Mouse (Mus musculus) cerebellum, postnatal 36 days (tissue): Measurements from ENCODE around the gene Nup85.

Source experiments
- DNase-seq, 2 experiments: peaks; one replicate each; pipeline ENCODE4 v3.0.0; 2021 to 2022; ENCODE audit warnings: mixed read lengths in 2 of 2

Gene Nup85

DNA sequence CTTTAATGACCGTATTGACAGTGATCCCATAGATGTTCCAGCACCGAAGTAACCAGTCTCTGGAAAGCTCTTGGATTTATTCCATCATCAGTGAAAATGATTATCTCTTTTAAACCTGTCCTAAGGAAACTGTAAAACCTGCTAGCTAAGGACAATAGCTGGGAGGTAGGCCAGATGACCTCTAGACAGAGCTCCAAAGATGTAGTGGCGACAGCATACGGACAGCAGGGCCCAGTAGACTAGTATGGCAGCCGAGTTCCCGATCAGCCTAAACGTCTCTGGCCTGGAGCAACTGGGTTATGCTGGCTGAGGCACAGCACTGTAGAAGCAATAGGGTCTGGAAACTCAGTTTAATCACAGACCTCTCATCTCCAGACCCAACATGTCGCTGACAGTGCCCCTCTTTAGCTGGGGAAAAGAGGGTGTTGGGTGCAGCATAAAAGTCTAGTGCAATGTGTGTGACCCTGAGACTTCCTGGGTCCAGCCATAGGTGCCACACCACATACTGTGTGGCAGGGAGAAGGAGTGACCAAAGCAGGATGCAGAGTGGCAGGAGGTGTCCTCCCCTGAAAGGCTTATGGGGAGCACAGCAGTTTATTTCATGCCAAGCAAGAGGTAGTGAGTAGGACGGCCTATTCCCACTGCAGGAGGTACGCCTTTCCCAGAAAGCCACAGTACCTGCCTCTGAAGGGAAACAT lies 20.3 kb downstream of the Nup85 start:
- no peak for DNase-seq

DNA sequence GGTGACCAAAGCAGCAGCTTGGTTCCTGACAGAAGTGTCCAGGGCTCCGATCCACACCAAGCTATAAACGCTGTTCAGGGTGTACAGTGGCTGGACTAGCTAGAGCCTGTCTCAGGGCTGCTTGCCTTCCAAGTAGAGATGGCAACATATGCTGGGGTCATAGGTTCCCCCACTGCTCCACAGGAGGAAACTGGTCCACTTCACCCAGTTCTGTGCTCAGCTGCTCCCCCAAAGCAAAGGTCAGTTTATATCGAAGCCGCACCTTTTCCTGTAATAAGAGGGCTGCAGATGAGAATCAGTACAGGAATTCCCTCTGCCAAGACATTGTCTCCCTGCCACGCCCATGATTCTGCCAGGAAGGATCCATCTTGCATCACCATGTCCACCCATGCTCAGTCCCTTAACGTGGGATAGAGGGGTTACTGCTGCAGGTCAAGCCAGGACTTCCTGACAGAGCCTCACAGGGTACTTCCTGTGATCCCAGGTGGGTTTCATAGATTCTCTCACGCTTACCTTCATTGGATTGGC lies 21.4 kb downstream of the Nup85 start:
- DNase-seq, result no peak

DNA sequence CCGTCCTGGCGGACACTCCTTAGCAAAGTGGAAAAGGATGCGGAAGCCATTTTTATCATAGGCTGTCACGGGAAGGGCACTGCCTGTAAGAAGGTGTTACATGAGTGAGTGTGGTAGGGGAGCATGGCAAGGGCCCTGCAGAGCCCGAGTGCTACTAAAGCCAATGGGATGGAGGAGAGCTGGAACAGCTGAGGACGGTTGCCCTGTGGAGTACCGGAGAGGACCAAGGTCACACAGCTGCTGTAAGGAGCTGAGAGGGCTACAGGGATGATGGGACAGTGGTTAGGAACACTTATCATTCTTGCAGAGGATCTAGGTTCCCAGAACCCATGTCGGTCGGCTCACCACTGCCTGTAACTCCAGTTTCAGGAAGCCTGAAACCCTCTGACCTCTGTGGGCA lies 22.2 kb downstream of the Nup85 start:
- DNase-seq, result no peak

DNA sequence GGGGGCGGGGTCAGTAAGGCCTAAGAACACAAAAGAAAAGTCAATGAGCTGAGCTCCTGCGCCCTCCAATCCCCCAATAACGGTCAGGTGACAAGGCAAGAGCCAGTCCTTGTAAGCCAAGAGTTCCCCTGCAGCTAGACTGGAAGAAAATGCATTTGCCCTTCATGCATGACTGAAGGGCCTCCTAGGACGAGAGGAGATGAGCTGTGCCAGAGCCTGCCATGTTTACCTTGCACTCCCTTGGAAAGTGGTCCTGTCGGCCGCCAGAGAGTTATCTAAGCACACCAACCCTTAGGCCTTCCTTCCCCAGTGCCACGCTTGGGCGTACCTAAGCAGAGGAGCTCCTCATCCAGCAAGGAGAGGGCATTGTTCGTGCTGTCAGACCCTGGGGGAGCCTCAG lies 23.8 kb downstream of the Nup85 start:
- no peak for DNase-seq

DNA sequence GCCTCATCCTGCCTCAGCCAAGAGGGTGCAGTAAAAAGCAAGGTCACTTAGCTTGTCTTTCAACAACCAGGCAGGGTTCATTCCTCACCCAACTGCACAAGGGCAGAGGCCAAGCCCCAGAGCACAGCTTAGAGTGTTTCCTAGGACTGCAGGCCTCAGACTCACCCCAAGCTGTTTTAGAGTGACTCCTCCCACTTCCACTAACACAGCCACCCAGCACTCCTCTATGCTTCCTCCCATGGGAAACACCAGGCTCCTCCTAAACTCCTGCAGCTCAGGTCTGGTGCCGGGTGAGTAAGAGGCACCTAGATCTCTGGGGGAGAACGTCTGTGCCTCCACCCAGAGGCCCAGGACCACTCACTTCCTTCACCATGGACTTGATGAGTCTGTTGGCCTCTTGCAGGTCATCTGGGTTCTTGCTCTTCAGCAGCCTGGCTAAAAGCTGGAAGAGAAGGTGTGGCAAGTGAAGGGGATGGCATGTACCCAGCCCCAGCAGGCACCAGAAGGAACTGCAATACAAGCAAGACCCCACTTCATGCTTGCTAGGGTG lies 26.4 kb downstream of the Nup85 start:
- DNase-seq, result no peak

DNA sequence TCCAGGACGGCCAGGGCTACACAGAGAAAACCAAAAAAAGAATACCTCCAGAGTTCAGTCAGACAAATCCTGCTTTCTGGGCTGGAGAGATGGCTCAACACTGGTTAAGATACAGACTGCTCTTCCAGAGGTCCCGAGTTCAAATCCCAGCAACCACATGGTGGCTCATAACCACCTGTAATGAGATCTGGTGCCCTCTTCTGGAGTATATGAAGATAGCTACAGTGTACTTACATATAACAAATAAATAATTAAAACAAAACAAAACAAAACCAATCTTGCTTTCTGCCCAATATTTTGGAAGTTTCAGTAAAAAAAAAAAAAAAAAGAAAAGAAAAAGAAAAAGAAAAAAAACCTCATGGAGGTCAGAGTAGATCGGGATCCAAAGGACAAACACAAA lies 31.0 kb downstream of the Nup85 start:
- no peak for DNase-seq

DNA sequence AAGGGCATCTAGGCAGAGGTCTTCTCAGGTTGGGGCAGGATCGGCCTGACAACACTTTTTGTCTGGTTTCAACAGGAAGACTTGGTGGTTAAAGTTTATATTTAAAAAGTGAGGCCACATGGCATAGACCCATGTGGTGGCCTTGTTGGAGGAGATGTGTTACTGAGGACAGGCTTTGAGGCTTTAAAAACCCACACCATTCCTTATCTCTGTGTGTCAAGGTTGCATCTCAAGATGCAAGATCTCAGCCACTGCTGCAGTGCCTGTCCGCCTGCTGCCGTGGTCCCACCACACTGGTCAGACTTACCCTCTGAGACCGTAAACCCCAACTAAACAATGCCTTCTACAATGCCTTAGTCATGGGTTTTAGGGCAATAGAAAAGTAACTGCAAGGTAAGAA lies 34.1 kb downstream of the Nup85 start:
- DNase-seq, result no peak

DNA sequence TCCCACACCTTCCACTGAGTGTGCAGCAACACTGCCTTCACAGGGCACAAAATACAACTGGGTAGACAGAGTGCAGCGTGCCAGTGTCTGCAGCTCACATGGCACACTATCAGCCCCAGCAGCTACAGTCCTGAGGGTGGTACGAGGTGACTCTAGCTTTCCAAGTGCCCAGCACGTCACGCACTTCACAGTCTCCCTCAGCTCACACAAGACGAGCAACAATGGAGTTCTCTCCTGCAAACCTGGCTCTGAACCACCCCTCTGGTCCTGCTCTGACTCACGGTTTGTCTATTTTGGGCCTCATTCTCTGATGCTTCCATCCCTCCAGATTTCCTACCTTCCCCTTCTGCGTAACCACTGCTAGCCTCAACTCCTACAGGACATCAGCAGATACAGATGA lies 35.5 kb downstream of the Nup85 start:
- DNase-seq, result no peak

DNA sequence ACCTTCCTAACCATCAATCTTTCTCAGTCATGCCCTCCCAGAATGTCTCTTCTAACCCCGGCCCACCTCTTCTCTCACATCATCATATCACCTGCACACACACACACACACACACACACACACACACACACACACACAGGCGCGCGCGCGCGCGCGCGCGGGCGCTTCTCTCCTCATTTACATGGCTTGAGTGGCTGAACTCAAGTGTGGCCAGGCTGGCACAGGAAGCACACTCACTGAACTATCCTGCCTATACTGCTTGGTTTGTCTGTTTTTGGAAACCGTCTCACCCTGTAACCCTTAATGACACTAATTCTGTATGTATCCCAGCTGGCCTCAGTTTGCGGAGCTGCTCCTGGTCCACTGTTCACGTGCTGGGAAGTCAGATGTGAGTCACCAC lies 36.5 kb downstream of the Nup85 start:
- no peak for DNase-seq

DNA sequence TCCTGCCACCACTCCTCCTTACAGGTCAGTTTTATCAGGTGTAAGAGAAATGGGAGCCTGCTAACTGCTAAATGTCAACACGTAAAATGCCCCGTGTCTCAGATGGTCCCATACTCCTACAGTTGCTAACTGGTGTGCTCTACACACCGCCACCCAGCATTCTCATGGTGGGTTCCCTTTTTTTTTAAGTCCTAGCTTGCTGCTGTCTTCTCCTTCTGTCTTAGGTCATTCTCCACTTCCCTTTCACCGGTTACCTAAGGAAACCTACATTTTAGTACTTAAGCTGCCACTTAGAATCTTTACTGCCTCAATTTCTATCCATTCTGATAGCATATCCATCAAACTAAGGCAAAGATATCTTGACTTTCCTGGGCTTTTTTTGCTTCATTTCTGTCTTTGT lies 36.9 kb downstream of the Nup85 start:
- DNase-seq, result no peak

DNA sequence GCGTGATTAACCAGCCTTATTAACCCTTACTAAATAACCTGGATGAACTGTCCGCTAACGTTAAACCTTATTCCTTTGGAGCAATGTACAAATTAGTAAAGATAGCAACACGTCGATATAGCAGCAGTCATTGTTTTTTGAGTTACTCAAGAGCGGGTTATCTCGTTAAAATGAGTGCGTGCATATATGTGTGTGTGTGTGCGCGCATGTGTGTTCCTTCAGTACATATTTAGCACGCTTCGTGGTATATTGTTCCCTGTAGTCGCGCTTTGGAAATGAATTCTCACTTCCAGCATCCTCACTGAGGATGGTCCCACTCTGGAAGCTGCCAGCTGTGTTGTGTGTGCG lies 38.9 kb downstream of the Nup85 start:
- DNase-seq, result no peak

DNA sequence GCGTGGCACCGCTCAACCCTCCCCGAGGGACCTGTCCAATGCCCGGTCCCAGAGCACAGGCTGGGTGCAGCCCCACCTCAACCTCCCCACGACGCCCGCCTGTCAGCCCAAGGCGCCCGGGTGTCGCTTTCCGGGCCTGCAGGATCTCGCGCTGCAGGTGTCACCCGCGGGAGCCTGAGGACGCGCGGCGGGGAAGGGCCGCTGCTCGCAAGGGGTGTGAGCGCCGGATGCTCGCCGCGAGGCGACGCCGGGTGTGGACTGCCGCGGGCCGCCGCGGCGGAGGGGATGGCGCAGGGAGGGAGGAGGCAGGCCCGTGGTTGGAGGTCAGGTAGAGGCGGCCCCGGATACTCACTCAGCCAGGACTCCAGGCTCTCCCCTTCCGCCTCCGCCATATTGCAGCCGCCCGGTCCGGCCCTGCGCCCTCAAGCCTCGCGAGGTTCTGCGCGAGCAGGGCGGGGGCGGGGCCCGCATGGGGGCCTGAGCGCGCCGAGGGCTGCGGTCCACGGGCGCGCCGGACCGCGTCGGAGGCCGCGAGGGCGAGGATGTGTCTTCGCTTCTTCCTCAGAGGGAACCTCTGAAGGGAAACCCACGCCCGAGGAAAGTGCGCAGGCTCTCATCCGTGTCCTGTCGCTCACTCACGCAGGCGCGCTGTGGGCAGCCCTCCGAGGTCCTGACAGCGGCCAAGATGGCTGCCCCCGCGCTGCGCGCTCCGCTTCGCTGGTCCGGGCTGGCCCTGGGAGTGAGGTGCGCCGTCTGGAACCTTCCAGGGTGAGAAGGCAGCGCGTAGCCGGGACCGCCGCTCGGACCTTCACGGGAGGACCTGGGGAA lies 39.5 kb downstream of the Nup85 start, which contains the start of the genes Mrps7 and Gga3:
Gene Mrps7, plus strand, starts transcription at position 450 of the 828 bp plus-strand sequence.
Gene Gga3, minus strand, starts transcription at position 576 of the 828 bp plus-strand sequence.
- peak; percentile 85 to 92 for DNase-seq

DNA sequence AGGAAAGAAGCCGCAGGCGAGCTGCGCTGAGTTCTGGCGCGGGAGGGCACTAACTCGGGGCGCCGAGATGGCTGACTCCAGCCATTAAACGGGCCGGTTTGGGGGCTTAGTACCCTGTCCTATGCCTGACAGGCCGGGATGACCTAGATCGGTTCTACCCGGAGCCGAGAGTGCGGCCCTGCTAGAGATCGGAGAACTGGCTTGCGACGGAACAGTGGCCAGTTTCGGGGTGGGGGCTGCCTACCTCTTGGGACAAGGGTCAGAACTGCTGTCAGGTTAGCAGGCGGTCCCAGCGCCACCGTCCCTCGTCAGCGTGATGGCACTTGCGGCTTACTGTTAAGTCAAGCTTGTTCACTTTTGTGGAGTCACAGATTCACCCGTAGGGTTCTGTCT lies 40.1 kb downstream of the Nup85 start:
- DNase-seq, result no peak

DNA sequence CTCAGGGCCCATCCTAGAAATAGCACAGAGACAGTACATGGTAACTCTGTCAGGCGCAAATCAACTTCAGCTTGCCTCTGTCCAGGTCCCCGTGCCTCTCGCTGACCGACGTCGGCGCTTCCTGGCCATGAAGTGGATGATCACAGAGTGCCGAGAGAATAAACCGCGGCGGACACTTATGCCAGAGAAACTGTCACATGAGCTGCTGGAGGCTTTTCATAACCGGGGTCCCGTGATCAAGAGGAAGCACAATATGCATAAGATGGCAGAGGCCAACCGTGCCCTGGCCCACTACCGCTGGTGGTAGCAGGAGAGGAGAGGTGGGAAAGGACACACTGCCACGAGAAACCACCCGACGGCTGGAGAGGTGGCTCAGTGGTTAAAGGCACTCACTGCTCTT lies 42.5 kb downstream of the Nup85 start:
- no peak for DNase-seq

DNA sequence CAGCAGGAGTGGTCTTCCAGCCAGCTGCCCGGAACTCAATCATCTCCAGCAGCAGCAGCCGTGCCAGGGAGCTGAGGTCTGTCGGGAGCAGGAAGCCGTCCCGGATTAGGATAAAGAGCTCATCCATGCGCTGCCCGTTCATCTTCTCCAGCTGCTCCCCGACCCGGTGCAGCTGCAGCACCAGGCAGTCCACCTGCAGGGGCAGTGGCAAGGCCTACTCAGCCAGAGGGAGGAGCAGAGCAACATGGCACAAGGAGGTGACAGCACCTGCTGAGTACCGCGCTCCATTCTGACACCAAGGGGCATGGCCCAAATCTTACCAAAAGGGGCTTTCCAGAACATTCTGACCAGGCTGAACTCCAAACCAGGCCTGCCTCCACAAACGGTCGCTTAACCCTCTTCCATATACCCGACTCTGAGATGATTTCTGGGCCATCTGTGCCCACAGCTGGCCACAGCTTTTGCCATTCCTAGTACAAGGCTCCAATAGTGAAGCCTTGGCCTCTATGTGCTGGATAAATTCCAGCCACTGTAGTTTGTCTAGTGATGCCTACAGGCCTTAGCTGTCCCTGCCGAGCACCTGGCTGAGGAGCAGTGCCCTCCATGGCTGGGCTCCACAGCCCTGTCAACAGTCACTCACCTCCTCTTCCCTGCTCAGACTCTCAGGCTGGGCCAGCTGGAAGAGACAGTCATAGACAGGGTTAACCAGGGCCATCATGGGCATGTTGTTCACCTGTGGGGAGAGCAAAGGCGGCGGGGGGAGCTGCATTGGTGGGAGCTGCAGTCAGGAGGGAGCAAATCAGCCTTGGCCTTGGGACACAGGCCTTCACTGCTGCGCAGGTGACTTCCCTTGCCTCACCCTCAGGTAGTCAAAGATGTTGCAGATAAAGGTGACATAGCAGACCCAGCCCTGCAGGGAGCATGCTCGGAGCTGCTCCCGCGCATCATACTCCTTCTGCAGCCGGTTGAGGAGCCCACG lies 44.5 kb downstream of the Nup85 start:
- DNase-seq, result no peak

DNA sequence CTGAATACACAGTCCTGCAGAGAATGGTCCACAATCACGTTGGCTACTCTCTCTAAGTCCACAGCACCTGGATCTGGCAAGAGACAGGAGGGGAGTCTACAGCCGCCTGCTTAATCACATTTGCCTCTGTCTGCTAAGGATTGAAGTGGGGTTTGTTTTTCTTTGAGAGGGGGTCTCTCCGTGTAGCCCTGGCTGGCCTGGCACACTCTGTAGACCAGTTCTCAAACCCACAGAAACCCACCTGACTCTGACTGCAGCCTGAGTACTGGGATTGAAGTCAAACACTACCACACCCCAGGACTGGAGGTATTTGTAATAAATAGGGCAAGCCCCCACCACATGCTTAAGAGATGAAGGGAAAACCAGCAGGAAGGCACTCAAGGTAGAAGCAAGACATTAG lies 45.3 kb downstream of the Nup85 start:
- no peak for DNase-seq

DNA sequence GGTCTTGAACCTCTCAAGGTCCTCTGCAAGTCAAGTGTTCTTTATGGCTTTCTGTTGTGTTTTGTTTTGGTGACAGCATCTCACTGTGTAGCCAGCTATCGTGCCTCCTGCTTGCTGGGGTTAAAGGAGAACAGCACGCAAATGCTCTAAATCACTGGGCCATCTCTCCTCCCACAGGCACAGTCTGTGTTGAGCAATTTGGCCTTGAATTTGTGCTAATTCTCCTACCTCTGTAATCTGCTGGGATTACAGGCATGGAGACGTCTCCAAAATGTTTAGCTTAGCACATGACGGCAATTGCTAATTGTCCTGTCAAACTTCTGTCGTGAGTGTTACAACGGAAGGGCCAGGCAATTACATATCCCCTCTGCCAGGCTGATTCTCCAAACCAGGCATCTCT lies 46.9 kb downstream of the Nup85 start:
- DNase-seq, result no peak

DNA sequence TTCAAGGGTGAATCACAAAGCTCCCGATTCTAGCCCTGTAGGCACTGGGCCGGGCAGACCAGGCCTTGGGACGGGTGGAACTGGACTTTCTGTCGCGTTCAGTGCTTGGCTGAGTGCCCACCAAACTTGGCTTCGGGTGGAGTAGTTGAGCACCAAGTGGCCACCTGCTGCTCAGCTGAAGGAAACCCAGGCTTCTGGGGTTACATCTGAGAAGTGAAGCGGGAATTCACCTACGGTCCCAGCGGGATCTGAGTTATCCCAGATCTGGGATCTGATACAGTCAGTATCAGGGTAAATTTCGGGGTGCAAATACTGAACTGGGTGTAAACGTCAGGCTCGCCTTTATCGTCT lies 47.8 kb downstream of the Nup85 start:
- DNase-seq, result peak; percentile 74 to 77

DNA sequence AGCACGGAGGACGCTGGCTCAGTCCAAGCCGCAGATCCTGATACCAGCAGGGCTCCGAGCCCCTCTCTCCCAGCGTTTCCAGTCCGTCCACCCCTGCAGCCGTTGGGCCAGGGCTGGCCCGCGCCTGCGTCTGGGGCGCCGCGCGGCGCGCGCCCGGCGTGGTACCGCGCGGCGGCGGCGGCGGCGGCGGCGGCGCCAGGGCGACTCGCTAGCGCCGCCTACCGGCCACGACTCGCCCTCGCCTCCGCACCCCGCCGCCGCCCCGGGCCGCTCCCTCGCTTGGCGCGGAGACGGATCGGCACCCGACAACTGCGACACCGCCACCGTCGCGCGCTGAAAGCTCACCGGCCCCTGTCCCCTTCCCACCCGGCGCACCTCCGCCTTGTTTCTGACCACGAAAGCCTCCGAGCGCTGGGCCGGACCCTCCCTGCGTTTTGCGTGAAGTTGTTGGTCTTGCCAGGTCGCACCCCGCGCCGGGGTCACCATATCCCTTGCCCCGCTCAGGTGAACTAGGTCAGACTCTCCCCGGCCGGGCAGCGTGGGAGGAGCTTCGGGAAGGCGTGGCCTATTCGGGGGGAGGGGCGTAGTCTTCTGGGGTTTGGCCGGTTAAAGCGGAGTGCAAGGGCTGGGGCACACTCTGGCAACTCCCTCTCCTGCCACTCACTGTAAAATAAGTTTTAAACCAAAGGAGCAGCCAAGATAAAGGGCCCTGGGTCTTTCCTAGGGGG lies 48.3 kb downstream of the Nup85 start, which contains the start of gene Mif4gd:
Gene Mif4gd, minus strand, starts transcription at position 560 of the 728 bp plus-strand sequence.
- peak; percentile 88 to 89 for DNase-seq

DNA sequence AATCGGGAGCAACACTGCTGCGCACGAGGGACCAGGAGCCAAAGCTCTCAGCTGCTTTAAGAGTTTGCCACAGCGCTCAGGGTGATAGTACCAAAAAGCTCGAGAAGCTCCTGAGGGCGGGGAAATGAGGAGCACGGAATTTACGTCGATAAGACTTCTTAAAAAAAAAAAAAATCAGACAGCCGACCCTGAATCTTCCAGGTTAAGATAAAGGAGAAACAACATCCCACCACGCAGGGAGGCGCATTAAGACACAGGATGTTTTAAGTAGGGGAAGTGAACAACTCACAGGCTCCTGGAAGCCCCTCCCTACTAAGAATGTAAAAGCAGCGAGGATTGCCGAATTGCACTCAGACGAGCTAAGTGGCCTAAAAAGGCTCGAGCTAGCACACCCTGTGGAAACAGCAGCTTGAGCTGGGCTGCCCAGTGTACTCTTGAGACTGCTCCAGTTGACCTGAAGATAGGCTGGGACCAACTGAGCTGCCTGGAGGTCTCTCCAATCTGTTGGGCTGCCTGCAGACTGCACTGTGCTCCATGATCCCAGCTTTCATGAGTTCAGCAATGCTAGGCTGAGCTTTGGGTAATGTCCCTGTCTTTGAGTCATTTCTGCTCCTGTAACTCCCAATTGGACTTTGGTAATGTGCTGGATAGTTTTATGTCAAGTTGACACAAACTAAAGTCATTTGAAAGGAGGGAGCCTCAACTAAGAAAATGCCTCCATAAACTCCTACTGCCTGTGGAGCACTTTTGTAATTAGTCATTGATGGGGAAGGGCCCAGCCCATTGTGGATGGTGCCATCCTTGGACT lies 49.1 kb downstream of the Nup85 start:
- no peak for DNase-seq
